Mouse (Mus musculus) thymus, adult 2 months (tissue): ENCODE results near the gene Myo5a. TPM values are rescaled to one million over a fixed set of nuclear protein-coding genes. Genes with fewer than 3 reads are reported as not detected.
A peak's percentile ranks its signal among the peaks of the same experiment; 100 is the strongest.

Experiments
- DNase-seq: peaks from one replicate; pipeline ENCODE4 v3.0.0; 2021
- H3K27ac ChIP-seq: fragments of 200-500 bp; 2 replicates; pipeline ENCODE4 v1.5.1; 2012; ENCODE audit warnings: low read length, control low read depth; ENCODE audit not compliant: control insufficient read depth, insufficient read depth
- H3K27me3 ChIP-seq: fragments of 200-500 bp; 2 replicates; pipeline ENCODE4 v1.6.1; 2012; ENCODE audit warnings: mild to moderate bottlenecking, low read length, moderate library complexity, mixed read lengths; ENCODE audit not compliant: control insufficient read depth, insufficient read depth
- H3K36me3 ChIP-seq: fragments of 200-500 bp; 2 replicates; pipeline ENCODE4 v1.6.1; 2012; ENCODE audit warnings: mild to moderate bottlenecking, low read length, moderate library complexity; ENCODE audit not compliant: control insufficient read depth, insufficient read depth
- H3K4me1 ChIP-seq: fragments of 200-500 bp; replicated peaks from 2 replicates; pipeline ENCODE4 v1.6.1; 2012; ENCODE audit warnings: low read length; ENCODE audit not compliant: control insufficient read depth, insufficient read depth
- H3K4me3 ChIP-seq: fragments of 200-500 bp; 2 replicates; pipeline ENCODE4 v1.5.1; 2012; ENCODE audit warnings: mild to moderate bottlenecking, low read length, control low read depth, moderate library complexity; ENCODE audit not compliant: control insufficient read depth, insufficient read depth
- CTCF ChIP-seq: fragments of 200-500 bp; IDR thresholded peaks from 2 replicates; pipeline ENCODE4 v1.5.1; 2012; ENCODE audit warnings: mild to moderate bottlenecking, control low read depth, low read length, moderate library complexity, borderline replicate concordance; ENCODE audit not compliant: control insufficient read depth, poor library complexity, insufficient read depth; ENCODE audit errors: extremely low read depth
- POLR2A ChIP-seq: fragments of 200-500 bp; IDR thresholded peaks from 2 replicates; pipeline ENCODE4 v1.6.1; 2012; ENCODE audit warnings: mild to moderate bottlenecking, low read length, control low read depth, moderate library complexity; ENCODE audit not compliant: control insufficient read depth, poor library complexity, insufficient read depth; ENCODE audit errors: extremely low read depth
- WGBS: fragments of 180-500 bp; shearing (Covaris S2); methylation state at CpG from one replicate; pipeline ENCODE4 v1.1.7; 2018; 5-methylcytosine and 5-hydroxymethylcytosine counted together
- polyA plus RNA-seq: library from polyadenylated mRNA; depleted of rRNA; stranded (reverse); fragments of >200 nt; gene quantifications from 2 replicates; pipeline ENCODE4 v1.2.3, GENCODE M21; 2012; rRNA removed

Myo5a gene
- 8.3 and 8.7 TPM in 2 replicates for polyA plus RNA-seq

DNA sequence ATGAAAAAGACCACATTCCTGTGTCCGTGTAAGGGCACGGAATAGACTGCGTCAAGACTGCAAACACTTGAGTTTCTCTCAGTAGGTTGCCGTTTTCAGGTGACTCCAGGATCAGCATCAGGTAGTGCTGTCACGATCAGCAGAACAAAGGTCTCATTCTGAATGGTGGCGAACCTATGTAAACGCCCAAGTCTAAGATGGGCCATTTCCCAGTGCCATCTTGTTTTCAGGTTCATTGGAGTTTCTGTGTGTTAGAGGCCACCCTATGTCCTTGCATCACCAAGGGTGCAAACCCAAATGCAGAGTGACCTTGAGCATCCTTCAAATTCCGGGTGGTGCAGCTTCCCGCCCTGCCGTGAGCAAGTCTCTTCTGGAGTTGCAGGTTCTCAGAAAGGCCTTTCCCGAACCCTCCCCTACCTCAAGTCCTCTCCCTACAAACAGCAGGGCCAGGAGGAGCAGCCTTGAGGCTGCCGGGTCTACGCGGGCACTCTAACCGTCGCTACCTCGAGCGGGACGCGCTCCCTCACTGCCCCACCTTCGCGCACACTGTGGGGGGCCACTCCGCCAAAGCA lies at the start of gene Myo5a:
Gene Myo5a, plus strand, starts transcription at position 559 of the 572 bp plus-strand sequence.
- Histone ChIP-seq H3K4me1 (peaks cover 9% of the 10 kb centered on the region; the same call in 1 of the 2 replicates), H3K4me3 (peak within 1 kb of the TSS; percentile 89), H3K36me3 (no peaks in the 10 kb centered on the region), H3K27ac (no peak within 1 kb of the TSS), H3K27me3 (no peaks in the 10 kb centered on the region)
- 32% methylated on average over 23 of the region's 23 CpGs for whole genome bisulfite sequencing
- no peak for TF ChIP-seq POLR2A
- no peak for TF ChIP-seq CTCF
- DNase-seq, result peak; percentile 2

DNA sequence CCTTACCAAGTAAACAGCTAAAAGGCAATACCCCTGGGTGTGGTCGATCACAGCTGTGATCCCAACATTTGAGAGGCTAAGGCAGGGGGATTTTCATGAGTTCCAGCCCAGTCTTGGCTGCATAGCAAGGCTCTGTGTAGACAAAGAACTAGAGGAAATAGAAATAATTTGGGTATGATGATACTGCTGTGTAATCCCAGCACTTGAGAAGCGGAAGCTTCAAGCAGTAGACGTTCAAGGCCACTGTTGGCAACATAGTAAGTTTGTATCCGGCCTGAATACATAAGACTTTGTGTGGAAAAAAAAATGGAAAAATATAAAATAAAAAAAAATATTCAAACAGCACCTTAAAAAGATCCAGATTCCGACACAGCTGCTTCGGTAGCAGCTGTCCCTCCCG lies 48.3 kb upstream of the Myo5a start:
- TF ChIP-seq CTCF (no peak), POLR2A (no peak)
- Histone ChIP-seq H3K27ac (no peak overlapping the region), H3K4me3 (no peak overlapping the region), H3K27me3 (no peaks in the 10 kb centered on the region), H3K36me3 (peaks cover 14% of the 10 kb centered on the region; the same call in 1 of the 2 replicates), H3K4me1 (no peaks in the 10 kb centered on the region)
- DNase-seq, result no peak
- WGBS, result 91% methylated on average over 7 of the region's 7 CpGs

DNA sequence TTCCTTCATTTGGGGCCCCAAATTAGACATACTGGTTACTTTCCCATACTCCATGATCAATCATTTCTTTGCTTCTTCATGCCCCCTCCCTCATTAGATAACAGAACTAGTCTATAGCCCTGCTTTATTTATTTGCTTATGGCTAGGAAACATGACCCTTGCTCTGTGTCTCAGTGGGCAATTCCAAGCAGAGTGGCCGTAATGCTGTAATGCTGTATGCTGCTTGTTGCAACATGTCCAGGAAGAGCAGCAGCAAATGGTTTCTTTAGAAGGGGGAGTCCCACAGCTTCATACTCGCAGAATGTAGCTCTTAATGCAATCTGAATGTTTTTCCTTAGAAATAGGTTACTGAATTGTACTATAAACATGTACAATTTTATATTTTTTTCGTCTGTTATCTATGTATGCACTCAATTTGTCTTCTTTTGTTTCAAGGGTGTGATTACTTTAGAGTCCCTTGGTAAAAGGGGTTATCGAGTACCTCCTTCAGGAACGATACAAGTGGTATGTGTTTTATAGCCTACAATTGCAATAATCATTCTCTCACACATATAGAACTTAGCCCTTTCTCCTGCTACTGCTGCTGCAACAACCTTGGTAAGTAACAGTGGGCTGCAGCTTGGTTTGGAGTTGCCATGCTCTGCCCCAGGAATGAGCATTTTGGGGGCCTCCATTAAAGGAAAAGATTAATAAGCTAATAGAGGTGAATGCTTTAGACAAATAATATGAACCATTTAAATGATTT lies 47.5 kb upstream of the Myo5a start:
- no peak for DNase-seq
- WGBS, result 95% methylated on average over 5 of the region's 5 CpGs
- Histone ChIP-seq H3K27ac (no peak overlapping the region), H3K27me3 (no peaks in the 10 kb centered on the region), H3K4me3 (no peak overlapping the region), H3K36me3 (peaks cover 14% of the 10 kb centered on the region; the same call in 1 of the 2 replicates), H3K4me1 (no peaks in the 10 kb centered on the region)
- TF ChIP-seq POLR2A (no peak), CTCF (no peak)

DNA sequence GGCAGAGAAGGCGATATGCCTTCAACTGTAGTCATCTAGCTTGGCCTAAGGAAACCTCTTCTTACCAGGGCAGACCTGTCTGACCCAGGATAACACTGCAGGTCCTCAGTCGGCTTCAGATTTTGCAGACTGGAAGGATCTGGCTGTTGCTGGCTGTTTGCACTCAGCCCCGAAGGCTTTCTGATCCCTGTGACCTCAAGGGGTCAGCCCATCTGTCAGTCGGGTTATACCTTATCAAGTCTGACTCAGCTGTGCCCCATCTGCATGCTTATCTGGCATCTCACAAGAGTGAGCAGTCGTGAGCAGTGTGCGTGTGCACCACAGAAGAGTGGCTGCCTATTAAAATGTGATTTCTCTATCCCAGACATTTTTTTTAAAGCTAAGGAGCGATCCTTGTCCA lies 46.7 kb upstream of the Myo5a start:
- TF ChIP-seq CTCF, result no peak
- TF ChIP-seq POLR2A, result no peak
- H3K36me3 ChIP-seq, result peaks cover 10% of the 10 kb centered on the region; the same call in 1 of the 2 replicates
- no peak overlapping the region for H3K27ac ChIP-seq
- no peaks in the 10 kb centered on the region for H3K27me3 ChIP-seq
- WGBS, result 88% methylated on average over 7 of the region's 7 CpGs
- DNase-seq, result no peak
- no peaks in the 10 kb centered on the region for H3K4me1 ChIP-seq
- no peak overlapping the region for H3K4me3 ChIP-seq

DNA sequence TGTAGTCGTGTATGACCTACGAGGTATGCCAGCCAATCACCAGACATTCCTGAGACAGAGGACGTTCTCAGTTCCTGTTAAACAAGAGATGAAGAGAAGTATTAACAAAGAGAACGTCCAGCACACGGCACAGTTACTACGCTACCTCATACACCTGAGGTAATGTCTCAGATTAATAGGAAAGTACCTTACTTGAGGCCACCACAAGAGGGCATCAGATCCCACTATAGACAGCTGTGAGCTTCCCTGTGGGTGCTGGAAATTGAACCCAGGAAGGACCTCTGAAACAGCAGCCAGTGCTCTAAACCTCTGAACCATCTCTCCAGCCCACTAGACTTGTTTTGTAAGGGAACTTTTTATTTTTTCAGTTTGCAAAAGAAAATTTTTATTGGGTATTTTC lies 45.1 kb upstream of the Myo5a start:
- 90% methylated on average over 6 of the region's 6 CpGs for WGBS
- no peak overlapping the region for H3K4me3 ChIP-seq
- DNase-seq, result peak; percentile 21
- peaks cover 4% of the 10 kb centered on the region; the same call in 1 of the 2 replicates for H3K36me3 ChIP-seq
- TF ChIP-seq POLR2A (no peak), CTCF (no peak)
- H3K27me3 ChIP-seq, result no peaks in the 10 kb centered on the region
- H3K4me1 ChIP-seq, result no peaks in the 10 kb centered on the region
- H3K27ac ChIP-seq, result no peak overlapping the region

DNA sequence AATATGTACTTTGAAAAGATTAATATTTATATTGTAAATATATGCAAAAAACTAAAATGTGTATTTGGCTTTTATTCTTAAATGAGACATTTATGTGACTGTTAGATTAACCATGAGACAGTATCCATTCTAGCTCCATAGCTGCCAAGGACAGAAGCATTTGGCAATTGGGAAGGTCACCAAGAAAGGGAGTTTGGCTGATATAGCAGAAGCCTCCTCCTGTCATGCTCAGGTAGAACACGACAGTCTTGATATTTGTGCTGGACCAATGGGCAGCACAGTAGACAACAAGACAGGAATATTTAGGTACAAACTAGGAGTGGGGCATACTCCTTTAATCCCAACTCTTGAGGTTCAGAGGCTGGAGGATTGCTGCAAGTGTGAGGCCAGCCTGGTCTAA lies 38.4 kb upstream of the Myo5a start:
- TF ChIP-seq POLR2A (no peak), CTCF (no peak)
- H3K4me1 ChIP-seq, result no peaks in the 10 kb centered on the region
- H3K4me3 ChIP-seq, result no peak overlapping the region
- H3K27ac ChIP-seq, result no peak overlapping the region
- no peaks in the 10 kb centered on the region for H3K27me3 ChIP-seq
- H3K36me3 ChIP-seq, result peaks cover 11% of the 10 kb centered on the region
- 100% methylated on average over 1 of the region's 1 CpGs for WGBS
- no peak for DNase-seq

DNA sequence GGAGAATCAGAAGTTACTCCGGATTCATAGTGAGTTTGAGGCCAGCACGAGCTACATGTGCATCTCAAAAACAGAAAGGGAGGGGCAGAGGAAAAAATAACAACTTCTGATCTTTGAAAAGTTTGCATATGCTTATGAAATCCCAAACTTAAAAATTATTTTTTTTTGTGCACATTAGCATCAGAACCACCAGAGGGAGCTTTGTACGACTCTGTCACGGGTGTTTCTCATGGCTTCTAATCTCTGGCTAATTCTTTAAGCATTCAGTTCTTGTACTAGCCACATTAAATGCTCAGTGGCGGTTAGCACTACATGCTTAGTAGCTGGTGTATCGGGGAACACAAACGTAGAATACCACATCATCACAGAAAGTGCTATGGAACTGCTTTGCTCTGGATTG lies 37.7 kb upstream of the Myo5a start:
- Histone ChIP-seq H3K36me3 (peaks cover 11% of the 10 kb centered on the region), H3K4me3 (no peak overlapping the region), H3K27me3 (no peaks in the 10 kb centered on the region), H3K27ac (no peak overlapping the region), H3K4me1 (no peaks in the 10 kb centered on the region)
- no peak for DNase-seq
- TF ChIP-seq POLR2A (no peak), CTCF (no peak)
- WGBS, result 36% methylated on average over 7 of the region's 7 CpGs
